Mouse (Mus musculus): ENCODE data around the gene Lrrc74b.

DNA sequence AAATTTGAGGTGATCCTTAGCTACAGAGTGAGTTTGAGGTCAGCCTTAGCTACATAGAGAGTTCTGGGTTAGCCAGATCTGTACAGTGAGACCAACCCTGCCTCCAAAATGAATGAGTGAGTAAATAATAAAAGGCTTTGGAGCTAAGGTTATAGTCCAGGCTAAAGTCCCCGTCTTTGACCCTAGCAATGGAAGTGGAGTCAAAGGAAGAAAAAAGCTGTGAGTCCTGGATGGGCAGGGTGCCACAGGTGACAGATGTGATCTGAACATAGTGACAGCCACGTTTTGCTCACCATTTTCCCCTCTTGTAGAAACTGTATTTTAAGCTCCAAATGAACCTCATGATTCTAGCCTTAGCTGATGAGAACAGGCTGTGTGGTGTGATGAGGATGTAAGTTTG is 42.1 kb downstream of the Lrrc74b start:
- no peak for TF ChIP-seq ZC3H11A (IDR thresholded peaks at IDR 0.05; ENCODE audit: borderline replicate concordance, low read depth, low read length)
- no peak for TF ChIP-seq ZNF384 (IDR thresholded peaks at IDR 0.05; ENCODE audit: low read depth, low read length)
- no peak for TF ChIP-seq CHD2 (IDR thresholded peaks at IDR 0.05; ENCODE audit: low read depth, low read length)
- no peak for TF ChIP-seq HCFC1 (IDR thresholded peaks at IDR 0.05; ENCODE audit: borderline replicate concordance, insufficient read depth, low read length)
